Mouse (Mus musculus): ENCODE results near the gene Rps15.

DNA sequence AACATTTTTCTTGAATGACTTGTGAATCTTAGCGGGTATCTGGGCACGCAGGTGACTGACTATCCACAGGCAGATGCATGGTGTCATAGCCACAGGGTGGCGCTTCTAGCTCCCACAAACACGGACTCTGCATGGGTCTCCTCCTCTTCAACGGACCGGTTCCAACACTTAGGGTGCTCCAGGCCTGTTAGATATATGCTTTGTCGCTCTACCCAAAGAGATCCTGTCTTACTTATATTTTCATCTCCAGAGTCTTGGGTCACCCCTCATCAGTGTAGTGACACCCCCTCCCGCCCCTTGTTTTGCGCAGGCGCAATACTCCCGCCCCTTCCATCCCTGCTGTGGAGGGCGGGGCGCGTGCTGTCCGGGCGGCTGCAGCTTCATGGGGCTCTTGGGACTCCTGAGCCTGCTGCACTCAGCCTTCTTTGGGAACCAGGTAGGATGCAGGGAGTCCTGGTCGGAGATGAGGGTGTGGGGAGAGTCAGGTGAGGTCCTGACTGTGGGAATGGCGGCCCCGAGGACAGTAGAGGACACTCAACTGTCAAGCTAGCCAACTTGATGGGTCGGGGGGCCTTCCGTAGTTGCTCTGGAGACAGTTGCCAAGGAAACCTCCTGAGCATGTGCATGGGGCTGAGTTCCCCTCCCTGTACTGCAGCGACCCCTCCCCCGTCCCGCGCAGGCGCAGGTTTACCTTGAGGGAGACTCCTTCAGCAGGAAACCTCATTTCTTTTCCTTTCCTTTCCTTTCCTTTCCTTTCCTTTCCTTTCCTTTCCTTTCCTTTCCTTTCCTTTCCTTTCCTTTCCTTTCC, 3.6 kb downstream of the Rps15 start, which contains the start of gene Apc2:
- TF ChIP-seq CTCF (IDR thresholded peaks at IDR 0.05; ENCODE audit: insufficient read depth, low read depth, low read length) (peak; percentile 73), POLR2A (IDR thresholded peaks at IDR 0.05; ENCODE audit: insufficient read depth, low read depth, low read length) (peak; percentile 33; the same call in 1 of the 2 replicates)
